Mouse (Mus musculus): ENCODE measurements around the gene Olfr131. TPM values are rescaled to one million over a fixed set of nuclear protein-coding genes. Genes with fewer than 3 reads are reported as not detected.
"Not testable (repeated sequence)": the region's sequence is repeated elsewhere in the genome, so short reads cannot be mapped to it uniquely, and the experiment has no call there.

The Olfr131 gene
- not detected in 2 replicates for polyA plus RNA-seq (2015; fragmentation: Nextera tagmentation; extraction: Ambion mirVana)

- Histone ChIP-seq H3K27me3 (no peaks in the 10 kb centered on the region), H3K4me3 (no peak within 1 kb of the TSS), H3K9me3 (replicated peaks) (no peaks in the 10 kb centered on the region), H3K4me2 (no peak within 1 kb of the TSS), H3K27ac (no peak within 1 kb of the TSS), H3K9ac (no peak within 1 kb of the TSS), H3K36me3 (no peaks in the 10 kb centered on the region), H3K4me1 (replicated peaks) (no peaks in the 10 kb centered on the region)
- no peak for ATAC-seq (replicated peaks; ENCODE audit: insufficient number of reproducible peaks, insufficient read depth, low FRiP score, low read depth)
Observed at GRCm38 (mm10) chr17:38088593-38088992, at the start of gene Olfr131. Olfr131 (minus strand) TSS chr17:38088693.

DNA sequence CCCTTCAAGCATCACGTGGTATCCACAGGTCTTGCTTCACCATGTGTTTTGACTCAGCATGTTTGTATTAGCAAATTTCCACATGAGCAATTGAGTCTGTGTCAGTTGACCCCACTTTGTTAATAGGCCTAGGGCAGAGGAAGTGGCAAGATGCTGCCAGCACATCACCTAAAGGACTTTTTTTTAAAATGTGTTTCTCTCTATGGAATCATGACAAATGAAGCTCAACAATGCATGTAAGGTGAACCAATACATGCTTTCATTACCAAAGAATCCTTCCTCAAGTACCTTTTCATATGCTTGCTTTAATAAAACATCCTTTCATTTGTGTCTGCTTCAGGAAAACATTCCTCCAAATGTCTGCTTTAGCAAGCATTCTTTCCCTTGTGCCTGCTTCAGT is 45.9 kb upstream of the Olfr131 start, which contains the start of gene Olfr132:
Gene Olfr132 (minus strand): TSS at position 101 of the 400 bp plus-strand sequence.
- 71% methylated on average over 1 of the region's 1 CpGs for WGBS
- Histone ChIP-seq H3K4me1 (replicated peaks) (no peaks in the 10 kb centered on the region), H3K4me2 (no peak within 1 kb of the TSS), H3K27ac (no peak within 1 kb of the TSS), H3K27me3 (no peaks in the 10 kb centered on the region), H3K9me3 (replicated peaks) (no peaks in the 10 kb centered on the region), H3K36me3 (no peaks in the 10 kb centered on the region), H3K9ac (no peak within 1 kb of the TSS), H3K4me3 (no peak within 1 kb of the TSS)
- ATAC-seq (replicated peaks; ENCODE audit: insufficient number of reproducible peaks, insufficient read depth, low FRiP score, low read depth) = no peak

DNA sequence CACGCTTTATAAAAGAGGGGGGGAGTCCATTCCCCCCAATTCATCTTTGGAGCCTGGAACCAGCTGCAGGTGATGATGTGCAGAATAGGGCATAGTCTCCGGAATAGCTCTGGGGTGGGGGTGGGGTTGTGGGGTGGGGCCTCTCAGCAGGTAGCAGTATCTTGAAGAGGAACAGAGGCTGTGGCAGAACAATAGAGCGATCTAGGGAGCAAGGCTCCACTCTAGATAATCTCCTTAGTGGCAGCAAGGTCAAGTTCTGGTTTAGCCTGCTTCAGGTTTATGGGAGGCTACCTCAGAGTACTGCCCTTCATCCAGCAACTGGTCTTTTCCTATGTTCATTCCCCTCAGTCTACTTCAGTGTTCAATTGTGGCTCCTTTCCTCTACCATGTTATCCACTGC is 36.9 kb upstream of the Olfr131 start:
- not testable (repeated sequence) for H3K27ac ChIP-seq; H3K4me1 ChIP-seq (replicated peaks); H3K9me3 ChIP-seq (replicated peaks); H3K9ac ChIP-seq; H3K4me2 ChIP-seq; H3K36me3 ChIP-seq; H3K4me3 ChIP-seq; H3K27me3 ChIP-seq; ATAC-seq (replicated peaks; ENCODE audit: insufficient number of reproducible peaks, insufficient read depth, low FRiP score, low read depth)
- 67% methylated on average over 3 of the region's 3 CpGs for WGBS

GRCm38 (mm10) chr17:38124199-38124598 is 35.7 kb upstream of the Olfr131 start:
- H3K4me2 ChIP-seq; H3K9ac ChIP-seq; ATAC-seq (replicated peaks; ENCODE audit: insufficient number of reproducible peaks, insufficient read depth, low FRiP score, low read depth); H3K27ac ChIP-seq; H3K4me3 ChIP-seq; H3K27me3 ChIP-seq; H3K36me3 ChIP-seq; H3K4me1 ChIP-seq (replicated peaks); H3K9me3 ChIP-seq (replicated peaks): not testable (repeated sequence)
- WGBS = 48% methylated on average over 1 of the region's 1 CpGs

GRCm38 (mm10) chr17:38082364-38082763 is 6.1 kb downstream of the Olfr131 start:
- H3K4me2 ChIP-seq = no peak overlapping the region
- no peak overlapping the region for H3K27ac ChIP-seq
- H3K36me3 ChIP-seq = no peaks in the 10 kb centered on the region
- H3K4me3 ChIP-seq = no peak overlapping the region
- no peak overlapping the region for H3K9ac ChIP-seq
- H3K4me1 ChIP-seq (replicated peaks) = no peaks in the 10 kb centered on the region
- 69% methylated on average over 4 of the region's 4 CpGs for WGBS
- H3K9me3 ChIP-seq (replicated peaks) = no peaks in the 10 kb centered on the region
- no peak for ATAC-seq (replicated peaks; ENCODE audit: insufficient number of reproducible peaks, insufficient read depth, low FRiP score, low read depth)
- no peaks in the 10 kb centered on the region for H3K27me3 ChIP-seq

GRCm38 (mm10) chr17:38063621-38064020 is 24.9 kb downstream of the Olfr131 start, which contains the start of gene Olfr130:
Olfr130 (plus strand) TSS chr17:38063921.
- no peak within 1 kb of the TSS for H3K9ac ChIP-seq
- H3K9me3 ChIP-seq (replicated peaks) = no peaks in the 10 kb centered on the region
- H3K27ac ChIP-seq = no peak within 1 kb of the TSS
- no peak within 1 kb of the TSS for H3K4me2 ChIP-seq
- H3K4me1 ChIP-seq (replicated peaks) = no peaks in the 10 kb centered on the region
- no peaks in the 10 kb centered on the region for H3K27me3 ChIP-seq
- H3K36me3 ChIP-seq = no peaks in the 10 kb centered on the region
- ATAC-seq (replicated peaks; ENCODE audit: insufficient number of reproducible peaks, insufficient read depth, low FRiP score, low read depth) = no peak
- WGBS = 64% methylated on average over 1 of the region's 1 CpGs
- H3K4me3 ChIP-seq = no peak within 1 kb of the TSS

GRCm38 (mm10) chr17:38059979-38060378 is 28.5 kb downstream of the Olfr131 start, which contains the start of gene Olfr129:
Olfr129 (minus strand) TSS chr17:38060079.
- no peaks in the 10 kb centered on the region for H3K27me3 ChIP-seq
- H3K4me1 ChIP-seq (replicated peaks) = no peaks in the 10 kb centered on the region
- H3K9me3 ChIP-seq (replicated peaks) = no peaks in the 10 kb centered on the region
- no peak for ATAC-seq (replicated peaks; ENCODE audit: insufficient number of reproducible peaks, insufficient read depth, low FRiP score, low read depth)
- no peaks in the 10 kb centered on the region for H3K36me3 ChIP-seq
- no peak within 1 kb of the TSS for H3K4me2 ChIP-seq
- WGBS = 60% methylated on average over 1 of the region's 1 CpGs
- no peak within 1 kb of the TSS for H3K27ac ChIP-seq
- H3K9ac ChIP-seq = no peak within 1 kb of the TSS
- no peak within 1 kb of the TSS for H3K4me3 ChIP-seq

Other genes with a start within 250 kb of the Olfr131 start
- not detected in 2 replicates for gene Olfr126, start 241.2 kb downstream of the Olfr131 start, polyA plus RNA-seq (2015; fragmentation: Nextera tagmentation; extraction: Ambion mirVana)
- gene Olfr127, start 188.3 kb downstream of the Olfr131 start, polyA plus RNA-seq (2015; fragmentation: Nextera tagmentation; extraction: Ambion mirVana) = not detected in 2 replicates
- not detected in 2 replicates for gene Olfr128, start 168.1 kb downstream of the Olfr131 start, polyA plus RNA-seq (2015; fragmentation: Nextera tagmentation; extraction: Ambion mirVana)
- gene Olfr761, start 135.6 kb downstream of the Olfr131 start, polyA plus RNA-seq (2015; fragmentation: Nextera tagmentation; extraction: Ambion mirVana) = not detected in 2 replicates
- gene Olfr129, start 28.6 kb downstream of the Olfr131 start, polyA plus RNA-seq (2015; fragmentation: Nextera tagmentation; extraction: Ambion mirVana) = not detected in 2 replicates
- not detected in 2 replicates for gene Olfr130, start 24.8 kb downstream of the Olfr131 start, polyA plus RNA-seq (2015; fragmentation: Nextera tagmentation; extraction: Ambion mirVana)
- not detected in 2 replicates for gene Olfr132, start 45.8 kb upstream of the Olfr131 start, polyA plus RNA-seq (2015; fragmentation: Nextera tagmentation; extraction: Ambion mirVana)
- not detected in 2 replicates for gene Olfr133, start 56.6 kb upstream of the Olfr131 start, polyA plus RNA-seq (2015; fragmentation: Nextera tagmentation; extraction: Ambion mirVana)
- not detected in 2 replicates for gene Olfr134, start 82.7 kb upstream of the Olfr131 start, polyA plus RNA-seq (2015; fragmentation: Nextera tagmentation; extraction: Ambion mirVana)
- gene Olfr135, start 115.6 kb upstream of the Olfr131 start, polyA plus RNA-seq (2015; fragmentation: Nextera tagmentation; extraction: Ambion mirVana) = not detected in 2 replicates
- not detected in 2 replicates for gene Olfr138, start 172.3 kb upstream of the Olfr131 start, polyA plus RNA-seq (2015; fragmentation: Nextera tagmentation; extraction: Ambion mirVana)
- not detected in 2 replicates for gene Olfr137, start 218.9 kb upstream of the Olfr131 start, polyA plus RNA-seq (2015; fragmentation: Nextera tagmentation; extraction: Ambion mirVana)
- not detected in 2 replicates for gene Olfr136, start 241.1 kb upstream of the Olfr131 start, polyA plus RNA-seq (2015; fragmentation: Nextera tagmentation; extraction: Ambion mirVana)

Data from heart, embryonic 15.5 days (tissue).